Mouse (Mus musculus) hindbrain, embryonic 13.5 days (tissue): ENCODE data around the gene Cmtm1. TPM values are rescaled to one million over a fixed set of nuclear protein-coding genes. Genes with fewer than 3 reads are reported as not detected.
A peak's percentile ranks its signal among the peaks of the same experiment; 100 is the strongest.
"Not testable (repeated sequence)": the region's sequence is repeated elsewhere in the genome, so short reads cannot be mapped to it uniquely, and the experiment has no call there.

ENCODE experiments used
- ATAC-seq: fragments of 200-750 bp; cut with Nextera tagmentation; 2 replicates; pipeline ENCODE4 v1.8.0; 2017; ENCODE audit warnings: moderate TSS enrichment; ENCODE audit not compliant: low FRiP score
- H3K27ac ChIP-seq: fragments of 300-500 bp; sonication (generic); 2 replicates; pipeline ENCODE4 v1.5.1; 2015; ENCODE audit warnings: inconsistent platforms, mild to moderate bottlenecking, moderate library complexity
- H3K27me3 ChIP-seq: fragments of 300-500 bp; sonication (generic); 2 replicates; pipeline ENCODE4 v1.6.1; 2015; ENCODE audit warnings: mild to moderate bottlenecking, inconsistent platforms
- H3K36me3 ChIP-seq: fragments of 300-500 bp; sonication (generic); 2 replicates; pipeline ENCODE4 v1.6.1; 2015; ENCODE audit warnings: mild to moderate bottlenecking, inconsistent platforms
- H3K4me1 ChIP-seq: fragments of 300-500 bp; sonication (generic); replicated peaks from 2 replicates; pipeline ENCODE4 v1.6.1; 2015; ENCODE audit warnings: inconsistent platforms
- H3K4me2 ChIP-seq: fragments of 300-500 bp; sonication (generic); 2 replicates; pipeline ENCODE4 v1.6.1; 2015; ENCODE audit warnings: inconsistent platforms, mild to moderate bottlenecking, moderate library complexity
- H3K4me3 ChIP-seq: fragments of 300-500 bp; sonication (generic); 2 replicates; pipeline ENCODE4 v1.5.1; 2015; ENCODE audit warnings: mild to moderate bottlenecking, inconsistent platforms
- H3K9ac ChIP-seq: fragments of 300-500 bp; sonication (generic); 2 replicates; pipeline ENCODE4 v1.6.1; 2015; ENCODE audit warnings: mild to moderate bottlenecking, inconsistent platforms
- H3K9me3 ChIP-seq: fragments of 300-500 bp; sonication (generic); 2 replicates; pipeline ENCODE4 v1.6.1; 2016; ENCODE audit warnings: inconsistent platforms
- WGBS: fragments of 180-500 bp; shearing (Covaris S2); methylation state at CpG from one replicate; pipeline ENCODE4 v1.1.7; 2015; 5-methylcytosine and 5-hydroxymethylcytosine counted together
- polyA plus RNA-seq: library from polyadenylated mRNA; unstranded; fragments of >200 nt; fragmentation: Nextera tagmentation; extraction: Ambion mirVana; gene quantifications from 2 replicates; pipeline ENCODE4 v1.2.1, GENCODE M21; 2015

Cmtm1 gene
- not detected in 2 replicates for polyA plus RNA-seq

DNA sequence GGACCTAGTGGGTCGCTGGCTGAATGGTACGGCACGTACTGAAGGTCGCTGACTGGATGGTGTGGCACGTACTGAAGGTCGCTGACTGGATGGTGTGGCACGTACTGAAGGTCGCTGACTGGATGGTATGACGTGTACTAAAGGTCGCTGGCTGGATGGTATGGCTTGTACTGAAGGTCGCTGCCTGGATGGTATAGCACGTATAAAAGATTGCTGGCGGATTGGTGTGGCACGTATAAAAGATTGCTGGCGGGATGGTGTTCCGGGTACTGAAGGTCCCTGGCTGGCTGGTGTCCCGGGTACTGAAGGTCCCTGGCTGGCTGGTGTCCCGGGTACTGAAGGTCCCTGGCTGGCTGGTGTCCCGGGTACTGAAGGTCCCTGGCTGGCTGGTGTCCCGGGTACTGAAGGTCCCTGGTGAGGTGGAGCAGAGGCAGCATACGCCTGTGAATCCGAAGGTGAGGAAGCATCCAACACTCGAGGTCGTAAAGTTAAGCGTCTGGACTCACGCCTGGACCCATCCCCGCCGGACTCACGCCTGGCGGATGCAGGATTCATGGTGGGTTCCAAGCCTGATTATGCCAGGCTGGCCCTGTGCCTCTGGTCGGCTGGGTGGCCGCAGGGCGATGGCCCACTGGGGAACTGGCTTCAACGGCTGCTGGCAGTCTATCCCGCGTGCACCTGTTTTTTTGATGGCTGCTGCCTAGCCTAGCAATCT is at the start of gene Cmtm1, which contains the start of gene Gm45711:
TSS of gene Cmtm1 (minus strand) at position 705 of the 715 bp plus-strand sequence.
TSS of gene Gm45711 (minus strand) at position 641 of the 715 bp plus-strand sequence.
- not testable (repeated sequence) for H3K27me3 ChIP-seq, H3K27ac ChIP-seq, H3K36me3 ChIP-seq, H3K9me3 ChIP-seq, H3K9ac ChIP-seq, H3K4me1 ChIP-seq, H3K4me3 ChIP-seq, H3K4me2 ChIP-seq, ATAC-seq
- WGBS = 92% methylated on average over 36 of the region's 36 CpGs

DNA sequence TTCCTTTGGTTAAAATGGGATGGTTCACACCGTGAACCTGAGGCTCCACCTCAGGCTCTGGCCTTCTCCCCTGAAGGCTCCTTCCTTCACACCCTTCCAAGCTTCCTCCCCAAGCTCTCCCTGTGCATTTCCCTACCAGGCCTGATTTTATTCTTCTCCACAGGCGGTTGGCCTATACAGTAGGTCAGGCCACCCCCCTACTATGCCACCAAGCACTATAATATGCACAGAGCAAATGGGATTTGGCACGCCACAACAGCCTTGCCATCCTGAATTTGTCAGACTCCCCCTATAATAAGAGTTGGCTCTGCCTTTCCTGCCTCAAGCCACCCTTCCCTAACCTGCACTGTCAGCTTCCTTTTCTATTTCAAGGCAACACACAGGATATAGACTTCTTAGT is 48.7 kb upstream of the Cmtm1 start:
- Histone ChIP-seq H3K9me3 (no peaks in the 10 kb centered on the region), H3K36me3 (peaks cover 17% of the 10 kb centered on the region), H3K27ac (no peak overlapping the region), H3K4me3 (no peak overlapping the region), H3K9ac (no peak overlapping the region), H3K27me3 (no peaks in the 10 kb centered on the region), H3K4me2 (no peak overlapping the region), H3K4me1 (peaks cover 13% of the 10 kb centered on the region)
- no peak for ATAC-seq
- WGBS = 76% methylated on average over 3 of the region's 3 CpGs

DNA sequence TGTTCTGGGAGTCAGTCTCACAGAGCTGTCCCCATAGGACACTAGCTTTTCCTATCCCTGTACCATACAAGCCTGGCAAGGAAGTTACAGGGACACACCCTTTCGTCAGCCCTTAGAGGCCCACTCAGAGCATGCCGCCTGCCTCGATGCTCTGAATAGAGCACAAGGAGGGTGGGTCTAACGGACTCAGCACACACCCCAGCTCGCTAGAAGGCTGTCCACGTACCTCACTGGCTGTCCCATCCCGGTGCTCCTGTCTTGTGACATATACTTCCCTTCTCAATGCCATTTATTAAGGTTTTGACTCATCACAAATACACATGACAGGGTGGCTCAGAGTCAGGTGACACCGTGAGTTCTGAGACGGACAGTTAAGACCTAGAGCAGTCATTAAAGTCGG is 44.6 kb upstream of the Cmtm1 start:
- Histone ChIP-seq H3K4me2 (no peak overlapping the region), H3K9ac (no peak overlapping the region), H3K36me3 (peaks cover 20% of the 10 kb centered on the region), H3K4me3 (no peak overlapping the region), H3K9me3 (no peaks in the 10 kb centered on the region), H3K27ac (no peak overlapping the region), H3K27me3 (no peaks in the 10 kb centered on the region), H3K4me1 (peaks cover 7% of the 10 kb centered on the region)
- WGBS = 93% methylated on average over 10 of the region's 10 CpGs
- no peak for ATAC-seq

GRCm38 (mm10) chr8:104353186-104353585 is 43.2 kb upstream of the Cmtm1 start:
- no peak for ATAC-seq
- Histone ChIP-seq H3K4me1 (peaks cover 3% of the 10 kb centered on the region; the same call in 1 of the 2 replicates), H3K4me3 (no peak overlapping the region), H3K27me3 (no peaks in the 10 kb centered on the region), H3K36me3 (peaks cover 20% of the 10 kb centered on the region), H3K4me2 (no peak overlapping the region), H3K27ac (no peak overlapping the region), H3K9me3 (no peaks in the 10 kb centered on the region), H3K9ac (no peak overlapping the region)
- WGBS = 61% methylated on average over 5 of the region's 5 CpGs

GRCm38 (mm10) chr8:104350047-104350446 is 40.1 kb upstream of the Cmtm1 start:
- Histone ChIP-seq H3K36me3 (peaks cover 16% of the 10 kb centered on the region), H3K9ac (no peak overlapping the region), H3K27ac (no peak overlapping the region), H3K4me2 (no peak overlapping the region), H3K4me3 (no peak overlapping the region), H3K4me1 (peaks cover 3% of the 10 kb centered on the region; the same call in 1 of the 2 replicates), H3K9me3 (no peaks in the 10 kb centered on the region), H3K27me3 (no peaks in the 10 kb centered on the region)
- WGBS = 83% methylated on average over 13 of the region's 13 CpGs
- ATAC-seq = no peak

- H3K9me3 ChIP-seq = no peaks in the 10 kb centered on the region
- H3K9ac ChIP-seq = no peak overlapping the region
- no peak for ATAC-seq
- no peak overlapping the region for H3K4me3 ChIP-seq
- H3K27ac ChIP-seq = no peak overlapping the region
- no peaks in the 10 kb centered on the region for H3K27me3 ChIP-seq
- 85% methylated on average over 5 of the region's 5 CpGs for WGBS
- H3K4me1 ChIP-seq = peaks cover 3% of the 10 kb centered on the region; the same call in 1 of the 2 replicates
- H3K36me3 ChIP-seq = peaks cover 5% of the 10 kb centered on the region
- no peak overlapping the region for H3K4me2 ChIP-seq
These were observed 39.0 kb upstream of the Cmtm1 start for GRCm38 (mm10) chr8:104348971-104349370.

GRCm38 (mm10) chr8:104346706-104347105 is 36.8 kb upstream of the Cmtm1 start:
- H3K4me1 ChIP-seq = peaks cover under 1% of the 10 kb centered on the region
- no peaks in the 10 kb centered on the region for H3K9me3 ChIP-seq
- no peak overlapping the region for H3K9ac ChIP-seq
- H3K4me3 ChIP-seq = no peak overlapping the region
- ATAC-seq = no peak
- H3K4me2 ChIP-seq = no peak overlapping the region
- no peak overlapping the region for H3K27ac ChIP-seq
- 57% methylated on average over 12 of the region's 12 CpGs for WGBS
- no peaks in the 10 kb centered on the region for H3K27me3 ChIP-seq
- peaks cover 3% of the 10 kb centered on the region for H3K36me3 ChIP-seq

GRCm38 (mm10) chr8:104344622-104345021 is 34.7 kb upstream of the Cmtm1 start:
- Histone ChIP-seq H3K36me3 (no peaks in the 10 kb centered on the region; the same call in none of the 2 replicates), H3K4me3 (no peak overlapping the region), H3K27me3 (no peaks in the 10 kb centered on the region), H3K4me1 (peaks cover 14% of the 10 kb centered on the region), H3K9ac (no peak overlapping the region), H3K27ac (no peak overlapping the region), H3K4me2 (no peak overlapping the region), H3K9me3 (no peaks in the 10 kb centered on the region)
- WGBS = 82% methylated on average over 5 of the region's 5 CpGs
- ATAC-seq = no peak

DNA sequence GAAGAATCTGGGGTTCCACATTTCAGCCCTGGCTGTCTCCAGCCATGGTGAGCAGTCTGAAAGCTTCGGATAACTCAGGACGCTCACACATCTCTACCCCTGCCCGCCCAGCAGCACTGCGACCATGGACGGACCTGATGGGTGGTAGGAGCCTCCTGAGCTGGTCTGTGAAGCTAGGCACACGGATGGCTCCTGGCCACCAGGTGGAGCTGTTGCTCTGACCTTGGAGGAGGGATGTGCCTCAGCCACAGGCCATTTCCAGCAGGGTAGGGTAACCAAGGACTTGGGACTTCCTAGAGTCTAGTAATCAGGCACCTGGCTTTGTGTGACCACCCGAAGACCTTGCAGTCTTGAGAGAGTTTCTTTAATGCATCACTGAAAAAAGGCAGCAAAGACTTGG is 34.0 kb upstream of the Cmtm1 start:
- Histone ChIP-seq H3K27ac (no peak overlapping the region), H3K27me3 (no peaks in the 10 kb centered on the region), H3K4me2 (no peak overlapping the region), H3K9ac (no peak overlapping the region), H3K36me3 (no peaks in the 10 kb centered on the region; the same call in none of the 2 replicates), H3K9me3 (no peaks in the 10 kb centered on the region), H3K4me1 (peaks cover 19% of the 10 kb centered on the region), H3K4me3 (no peak overlapping the region)
- WGBS = 18% methylated on average over 7 of the region's 7 CpGs
- peak; percentile 64; the same call in 1 of the 2 replicates for ATAC-seq

DNA sequence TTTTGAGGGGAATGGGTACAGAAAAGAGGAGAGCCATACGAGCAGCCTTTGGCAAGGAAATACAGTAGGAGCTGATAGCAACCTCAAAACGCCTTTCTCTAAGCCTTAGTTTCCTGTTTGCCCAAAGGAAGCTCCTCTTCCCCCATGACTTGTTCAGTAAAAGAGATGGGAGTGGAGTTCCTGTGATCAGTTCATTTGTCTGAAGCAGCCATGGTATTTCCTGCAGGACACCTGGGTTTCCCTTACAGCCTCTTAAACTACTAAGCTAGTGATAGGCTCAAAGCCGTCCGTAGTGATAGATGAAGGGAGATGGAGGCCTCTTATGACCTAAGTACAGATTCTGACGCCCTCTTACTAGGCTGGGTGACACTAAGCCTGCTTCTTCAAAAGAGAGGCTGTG is 32.5 kb upstream of the Cmtm1 start:
- no peaks in the 10 kb centered on the region for H3K9me3 ChIP-seq
- no peak for ATAC-seq
- 83% methylated on average over 5 of the region's 5 CpGs for WGBS
- peaks cover 19% of the 10 kb centered on the region for H3K4me1 ChIP-seq
- no peaks in the 10 kb centered on the region for H3K27me3 ChIP-seq
- no peak overlapping the region for H3K9ac ChIP-seq
- H3K4me2 ChIP-seq = no peak overlapping the region
- H3K36me3 ChIP-seq = no peaks in the 10 kb centered on the region; the same call in none of the 2 replicates
- no peak overlapping the region for H3K4me3 ChIP-seq
- no peak overlapping the region for H3K27ac ChIP-seq

DNA sequence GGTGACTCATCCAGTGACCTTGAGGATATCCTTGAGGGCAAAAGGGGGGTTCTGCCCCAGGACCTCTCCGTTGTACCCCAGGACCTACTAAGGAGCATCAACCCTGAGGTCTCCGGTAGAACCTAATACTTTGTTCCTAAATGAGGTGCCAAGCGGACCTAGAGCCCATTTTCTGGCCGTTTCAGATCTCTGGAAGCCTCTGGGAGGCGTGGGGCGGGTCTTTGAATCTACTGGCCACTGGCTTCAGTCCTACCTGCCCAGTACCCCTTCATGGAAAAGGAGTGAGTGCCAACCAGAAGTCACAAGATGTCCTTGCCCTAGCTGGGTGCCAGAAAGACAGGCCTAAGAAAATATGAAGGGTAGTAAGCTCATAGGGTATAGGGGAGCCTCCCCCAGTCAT is 31.7 kb upstream of the Cmtm1 start:
- no peaks in the 10 kb centered on the region for H3K9me3 ChIP-seq
- 37% methylated on average over 6 of the region's 6 CpGs for WGBS
- no peak overlapping the region for H3K9ac ChIP-seq
- no peaks in the 10 kb centered on the region; the same call in none of the 2 replicates for H3K36me3 ChIP-seq
- H3K27me3 ChIP-seq = no peaks in the 10 kb centered on the region
- H3K4me2 ChIP-seq = peak overlapping the region; percentile 86
- H3K27ac ChIP-seq = no peak overlapping the region
- peak overlapping the region; percentile 57 for H3K4me3 ChIP-seq
- H3K4me1 ChIP-seq = peaks cover 19% of the 10 kb centered on the region
- ATAC-seq = no peak

- H3K9me3 ChIP-seq = no peaks in the 10 kb centered on the region
These were observed 31.2 kb upstream of the Cmtm1 start for GRCm38 (mm10) chr8:104341106-104341561.

More at GRCm38 (mm10) chr8:104341106-104341561, 31.2 kb upstream of the Cmtm1 start:
- 2% methylated on average over 24 of the region's 24 CpGs for WGBS
- Histone ChIP-seq H3K27ac (peak overlapping the region; percentile 58), H3K4me3 (peak overlapping the region; percentile 57), H3K4me1 (peaks cover 19% of the 10 kb centered on the region), H3K9ac (peak overlapping the region; percentile 77), H3K4me2 (peak overlapping the region; percentile 86), H3K36me3 (no peaks in the 10 kb centered on the region; the same call in 1 of the 2 replicates), H3K27me3 (no peaks in the 10 kb centered on the region)
- ATAC-seq = peak; percentile 74
